Mouse (Mus musculus): ENCODE measurements around the gene Pllp. TPM values are rescaled to one million over a fixed set of nuclear protein-coding genes. Genes with fewer than 3 reads are reported as not detected.

Gene Pllp
- polyA plus RNA-seq, 1 experiment from 2014 or later: 3.6 TPM

GRCm38 (mm10) chr8:94641938-94642337, 54.1 kb downstream of the Pllp start:
- Histone ChIP-seq H3K4me2 (ENCODE audit: low read depth, low read length) (no peak overlapping the region), H3K27me3 (ENCODE audit: control insufficient read depth, insufficient read depth, low read depth, low read length) (no peaks in the 10 kb centered on the region), H3K4me1 (replicated peaks; ENCODE audit: control insufficient read depth, insufficient read depth, low read length) (no peaks in the 10 kb centered on the region), H3K36me3 (ENCODE audit: control insufficient read depth, insufficient read depth, low read length) (peaks cover 38% of the 10 kb centered on the region), H3K27ac (ENCODE audit: low read length) (no peak overlapping the region), H3K4me3 (ENCODE audit: low read length) (no peak overlapping the region), H3K9ac (ENCODE audit: low read length) (no peak overlapping the region), H3K9me3 (ENCODE audit: control insufficient read depth, low read length) (no peaks in the 10 kb centered on the region)
- 82% methylated on average over 3 of the region's 3 CpGs for WGBS
- no peak for ATAC-seq (ENCODE audit: low read depth)

- Histone ChIP-seq H3K4me1 (replicated peaks; ENCODE audit: control insufficient read depth, insufficient read depth, low read length) (no peaks in the 10 kb centered on the region), H3K27me3 (ENCODE audit: control insufficient read depth, insufficient read depth, low read depth, low read length) (no peaks in the 10 kb centered on the region), H3K4me3 (ENCODE audit: low read length) (no peak overlapping the region), H3K27ac (ENCODE audit: low read length) (no peak overlapping the region), H3K9ac (ENCODE audit: low read length) (no peak overlapping the region), H3K4me2 (ENCODE audit: low read depth, low read length) (no peak overlapping the region), H3K9me3 (ENCODE audit: control insufficient read depth, low read length) (no peaks in the 10 kb centered on the region), H3K36me3 (ENCODE audit: control insufficient read depth, insufficient read depth, low read length) (peaks cover 33% of the 10 kb centered on the region)
- 91% methylated on average over 2 of the region's 2 CpGs for WGBS
- no peak for ATAC-seq (ENCODE audit: low read depth)
Measured at GRCm38 (mm10) chr8:94641183-94641582, 54.9 kb downstream of the Pllp start.

- no peak overlapping the region for H3K9ac ChIP-seq (ENCODE audit: low read length)
- H3K9me3 ChIP-seq (ENCODE audit: control insufficient read depth, low read length): no peaks in the 10 kb centered on the region
- no peak for ATAC-seq (ENCODE audit: low read depth)
- no peak overlapping the region for H3K27ac ChIP-seq (ENCODE audit: low read length)
- no peaks in the 10 kb centered on the region for H3K27me3 ChIP-seq (ENCODE audit: control insufficient read depth, insufficient read depth, low read depth, low read length)
- no peak overlapping the region for H3K4me2 ChIP-seq (ENCODE audit: low read depth, low read length)
- H3K4me3 ChIP-seq (ENCODE audit: low read length): no peak overlapping the region
- no peaks in the 10 kb centered on the region for H3K4me1 ChIP-seq (replicated peaks; ENCODE audit: control insufficient read depth, insufficient read depth, low read length)
- peaks cover 25% of the 10 kb centered on the region for H3K36me3 ChIP-seq (ENCODE audit: control insufficient read depth, insufficient read depth, low read length)
Measured at GRCm38 (mm10) chr8:94634211-94634610, 61.9 kb downstream of the Pllp start.

GRCm38 (mm10) chr8:94633564-94634194, 62.4 kb downstream of the Pllp start:
- Histone ChIP-seq H3K36me3 (ENCODE audit: control insufficient read depth, insufficient read depth, low read length) (peaks cover 23% of the 10 kb centered on the region), H3K27ac (ENCODE audit: low read length) (no peak overlapping the region), H3K4me2 (ENCODE audit: low read depth, low read length) (no peak overlapping the region), H3K4me1 (replicated peaks; ENCODE audit: control insufficient read depth, insufficient read depth, low read length) (no peaks in the 10 kb centered on the region), H3K27me3 (ENCODE audit: control insufficient read depth, insufficient read depth, low read depth, low read length) (no peaks in the 10 kb centered on the region), H3K9me3 (ENCODE audit: control insufficient read depth, low read length) (no peaks in the 10 kb centered on the region), H3K4me3 (ENCODE audit: low read length) (no peak overlapping the region), H3K9ac (ENCODE audit: low read length) (no peak overlapping the region)
- ATAC-seq (ENCODE audit: low read depth): no peak
- 67% methylated on average over 2 of the region's 2 CpGs for WGBS

Other genes with a start within 250 kb of the Pllp start
- gene Cpne2, start 163.3 kb downstream of the Pllp start, polyA plus RNA-seq (2015; fragmentation: Nextera tagmentation; extraction: Ambion mirVana): 9.9 and 10.6 TPM in 2 replicates
- 32.7 and 35.5 TPM in 2 replicates for gene Rspry1, start 94.3 kb downstream of the Pllp start, polyA plus RNA-seq (2015; fragmentation: Nextera tagmentation; extraction: Ambion mirVana)
- 50.8 and 52.9 TPM in 2 replicates for gene Fam192a, start 94.3 kb downstream of the Pllp start, polyA plus RNA-seq (2015; fragmentation: Nextera tagmentation; extraction: Ambion mirVana)
- gene Arl2bp, start 29.7 kb downstream of the Pllp start, polyA plus RNA-seq (2015; fragmentation: Nextera tagmentation; extraction: Ambion mirVana): 106 and 118 TPM in 2 replicates
- gene Ccl22, start 49.3 kb upstream of the Pllp start, polyA plus RNA-seq (2015; fragmentation: Nextera tagmentation; extraction: Ambion mirVana): not detected in 2 replicates
- 7.7 and 9.3 TPM in 2 replicates for gene Cx3cl1, start 75.7 kb upstream of the Pllp start, polyA plus RNA-seq (2015; fragmentation: Nextera tagmentation; extraction: Ambion mirVana)
- gene Ccl17, start 114.2 kb upstream of the Pllp start, polyA plus RNA-seq (2015; fragmentation: Nextera tagmentation; extraction: Ambion mirVana): 0.62 TPM in 1 of 2 replicates, not detected in the other
- gene Coq9, start 142.0 kb upstream of the Pllp start, polyA plus RNA-seq (2015; fragmentation: Nextera tagmentation; extraction: Ambion mirVana): 69.1 and 69.7 TPM in 2 replicates
- 91.2 and 91.9 TPM in 2 replicates for gene Ciapin1, start 142.1 kb upstream of the Pllp start, polyA plus RNA-seq (2015; fragmentation: Nextera tagmentation; extraction: Ambion mirVana)
- 150 and 157 TPM in 2 replicates for gene Polr2c, start 161.2 kb upstream of the Pllp start, polyA plus RNA-seq (2015; fragmentation: Nextera tagmentation; extraction: Ambion mirVana)
- gene Dok4, start 180.1 kb upstream of the Pllp start, polyA plus RNA-seq (2015; fragmentation: Nextera tagmentation; extraction: Ambion mirVana): 49.4 and 49.7 TPM in 2 replicates
- 18.2 and 18.5 TPM in 2 replicates for gene Ccdc102a, start 221.8 kb upstream of the Pllp start, polyA plus RNA-seq (2015; fragmentation: Nextera tagmentation; extraction: Ambion mirVana)
- gene Adgrg5, start 227.4 kb upstream of the Pllp start, polyA plus RNA-seq (2015; fragmentation: Nextera tagmentation; extraction: Ambion mirVana): 0.15 and 0.73 TPM in 2 replicates

Measured in lung, embryonic 16.5 days (tissue).